Mouse (Mus musculus): ENCODE measurements around the gene Gm20388.
"Not testable (repeated sequence)": the region's sequence is repeated elsewhere in the genome, so short reads cannot be mapped to it uniquely, and the experiment has no call there.

DNA sequence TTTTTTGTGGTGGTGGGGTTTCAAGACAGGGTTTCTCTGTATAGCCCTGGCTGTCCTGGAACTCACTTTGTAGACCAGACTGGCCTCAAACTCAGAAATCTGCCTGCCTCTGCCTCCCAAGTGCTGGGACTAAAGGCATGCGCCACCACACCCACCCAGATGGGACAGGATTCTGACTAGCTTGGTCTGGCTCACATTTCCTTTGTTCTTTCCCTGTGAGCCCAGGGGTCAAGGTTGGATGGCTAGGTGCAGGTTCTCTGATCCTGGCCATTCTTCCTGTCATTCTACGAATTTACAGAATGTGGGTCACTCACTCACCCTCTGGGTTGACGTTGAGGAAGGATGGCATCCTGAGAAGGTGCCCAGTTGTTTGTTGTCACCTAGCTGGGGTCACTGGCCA, 423.6 kb downstream of the Gm20388 start:
- TF ChIP-seq CTCF (IDR thresholded peaks at IDR 0.05; ENCODE audit: borderline replicate concordance, insufficient read depth, low read depth, low read length); POLR2A (IDR thresholded peaks at IDR 0.05; ENCODE audit: borderline replicate concordance, insufficient read depth, low read length): not testable (repeated sequence)
